Mouse (Mus musculus): ENCODE measurements around the gene Msl3l2. TPM values are rescaled to one million over a fixed set of nuclear protein-coding genes. Genes with fewer than 3 reads are reported as not detected.

The Msl3l2 gene
- polyA plus RNA-seq (2014; fragmentation: Illumina TruSeq; extraction: RNeasy Lipid Tissue Mini Kit (QIAGEN cat#74804); ENCODE audit: low read depth, low replicate concordance), result 1.1 TPM

DNA sequence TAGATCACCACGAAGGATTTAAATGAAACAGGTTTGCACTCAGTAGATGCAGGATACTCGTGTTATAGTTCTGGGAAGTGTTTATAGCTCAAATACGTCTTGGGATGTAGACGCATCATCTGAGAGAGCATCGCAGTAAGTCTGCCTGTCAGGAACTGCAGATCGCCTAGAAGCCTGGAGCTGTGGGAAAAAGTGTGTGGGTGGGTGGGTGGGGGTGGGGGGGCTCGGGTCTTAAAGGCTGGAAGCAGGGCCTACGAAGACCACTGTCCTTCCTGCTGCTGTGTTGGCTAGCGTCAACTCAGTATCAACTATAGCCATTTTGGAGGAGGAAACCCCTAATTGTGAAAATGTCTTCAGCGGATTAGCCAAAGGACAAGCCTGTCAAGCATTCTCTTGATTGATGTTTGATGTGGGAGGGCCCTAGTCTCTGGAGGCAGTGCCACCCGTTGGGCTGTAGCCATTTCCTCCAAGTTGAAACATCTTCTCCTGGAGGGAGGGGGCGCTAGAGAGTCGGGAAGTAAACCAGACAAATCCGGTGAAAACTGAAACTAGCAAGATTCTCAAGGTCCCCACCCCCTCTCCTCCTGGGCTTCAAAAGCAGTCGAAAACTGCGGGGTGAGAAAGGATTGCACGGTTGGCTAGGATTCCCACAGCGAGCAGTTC, at the start of gene Msl3l2:
Msl3l2 (plus strand) TSS at position 585 of the 663 bp plus-strand sequence.

Other genes starting within 250 kb of the Msl3l2 start
- gene Tbc1d32, start 121.8 kb downstream of the Msl3l2 start, polyA plus RNA-seq (2014; fragmentation: Illumina TruSeq; extraction: RNeasy Lipid Tissue Mini Kit (QIAGEN cat#74804); ENCODE audit: low read depth, low replicate concordance), result 19.9 TPM

All from kidney, adult 10 weeks (tissue).